Mouse (Mus musculus) inflammation-experienced regulatory T-cells, adult 6 months (primary cell): ENCODE measurements around the gene Prox2. TPM values are rescaled to one million over a fixed set of nuclear protein-coding genes. Genes with fewer than 3 reads are reported as not detected.
"Not testable (repeated sequence)": the region's sequence is repeated elsewhere in the genome, so short reads cannot be mapped to it uniquely, and the experiment has no call there.

Source experiments
- ATAC-seq: one replicate; pipeline ENCODE4 v1.8.0; 2017
- polyA plus RNA-seq, 3 experiments: library from polyadenylated mRNA; unstranded; fragments of 100-300 nt; shearing (Covaris generic); gene quantifications; one replicate each; pipeline ENCODE4 v1.2.1; 2017

Prox2 gene
- polyA plus RNA-seq, result 1 to 10 TPM; 2.1 to 4.4 (median 2.7) TPM

DNA sequence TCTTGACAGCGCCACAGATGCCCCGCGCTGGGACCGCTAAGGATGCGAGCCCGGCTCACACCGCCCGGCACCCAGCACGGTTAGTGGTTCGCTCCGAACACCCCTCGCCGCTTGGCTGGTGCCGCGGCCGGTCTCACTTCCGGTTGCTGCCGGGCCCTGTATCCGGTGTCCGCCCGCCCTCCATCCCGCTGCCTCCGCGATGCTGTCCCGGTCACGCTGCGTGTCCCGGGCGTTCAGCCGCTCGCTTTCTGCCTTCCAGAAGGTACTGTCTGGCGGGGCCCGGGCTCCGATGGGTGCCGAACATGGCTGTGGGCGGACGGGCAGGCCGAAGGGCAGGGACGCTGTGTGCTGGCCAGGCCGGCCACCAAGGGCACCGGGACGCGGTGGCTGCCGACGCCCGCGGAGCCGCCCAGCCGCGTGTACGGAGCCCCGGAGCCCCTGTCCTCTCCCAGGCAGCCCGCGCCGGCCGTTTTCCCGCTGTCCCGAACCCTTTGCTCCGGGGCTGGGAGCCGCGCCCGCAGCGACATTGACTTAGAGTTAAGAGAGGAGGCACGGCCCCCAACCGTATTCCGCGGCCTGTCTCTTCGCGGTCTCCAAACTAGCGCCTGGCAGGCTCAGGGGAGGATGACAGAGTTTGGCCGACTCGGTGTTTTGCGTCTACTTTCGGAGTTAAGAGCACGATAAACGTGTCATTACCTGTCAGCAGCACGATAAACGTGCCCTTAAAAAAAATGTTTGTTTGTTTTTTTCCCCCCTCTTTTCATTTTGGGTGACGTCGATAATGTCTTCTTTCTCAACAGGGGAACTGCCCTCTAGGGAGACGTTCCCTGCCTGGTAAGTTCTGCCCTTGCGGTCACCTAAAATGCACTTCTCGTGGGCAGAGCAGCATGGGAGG, at the start of gene Prox2, which contains the start of gene Dlst:
Gene Prox2, minus strand, starts transcription at position 62 of the 895 bp plus-strand sequence.
Gene Dlst, plus strand, starts transcription at position 136 of the 895 bp plus-strand sequence.
- peak; percentile 89 for ATAC-seq

- no peak for ATAC-seq
Observed at GRCm38 (mm10) chr12:85159592-85159991, 49.0 kb upstream of the Prox2 start.

- no peak for ATAC-seq
Observed at GRCm38 (mm10) chr12:85158801-85159200, 48.2 kb upstream of the Prox2 start.

DNA sequence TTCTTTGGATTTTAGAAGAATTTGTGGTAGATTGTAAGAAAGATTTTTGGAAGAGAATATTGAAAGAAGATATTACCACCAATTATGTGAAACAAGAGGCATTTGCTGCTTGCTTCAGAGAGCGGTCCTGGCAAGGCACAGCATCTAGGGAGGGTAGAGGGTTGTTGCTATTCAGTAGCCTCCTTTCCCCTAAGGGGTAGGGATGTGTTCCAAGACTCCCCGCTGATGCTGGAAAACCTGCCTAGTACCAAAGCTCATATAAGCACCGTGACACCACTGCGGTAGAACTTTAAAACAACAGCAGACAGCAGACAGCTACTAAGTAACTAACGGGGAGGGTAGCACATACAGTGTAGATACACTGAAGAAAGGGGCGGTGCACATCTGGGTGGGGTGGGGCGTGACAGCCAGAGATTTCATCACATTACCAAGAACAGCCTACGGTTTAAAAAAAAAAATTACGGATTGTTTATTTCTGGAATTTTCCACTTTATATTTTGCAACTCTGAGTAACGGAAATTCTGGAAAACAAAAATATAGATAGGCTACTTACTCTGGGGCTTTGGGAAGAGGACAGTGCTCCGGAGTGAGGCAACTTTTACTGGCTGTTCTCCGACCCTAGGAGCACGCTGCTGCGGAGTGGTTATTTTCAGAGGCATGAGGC, 47.4 kb upstream of the Prox2 start:
- no peak for ATAC-seq

GRCm38 (mm10) chr12:85156324-85156723, 45.8 kb upstream of the Prox2 start:
- ATAC-seq, result no peak

DNA sequence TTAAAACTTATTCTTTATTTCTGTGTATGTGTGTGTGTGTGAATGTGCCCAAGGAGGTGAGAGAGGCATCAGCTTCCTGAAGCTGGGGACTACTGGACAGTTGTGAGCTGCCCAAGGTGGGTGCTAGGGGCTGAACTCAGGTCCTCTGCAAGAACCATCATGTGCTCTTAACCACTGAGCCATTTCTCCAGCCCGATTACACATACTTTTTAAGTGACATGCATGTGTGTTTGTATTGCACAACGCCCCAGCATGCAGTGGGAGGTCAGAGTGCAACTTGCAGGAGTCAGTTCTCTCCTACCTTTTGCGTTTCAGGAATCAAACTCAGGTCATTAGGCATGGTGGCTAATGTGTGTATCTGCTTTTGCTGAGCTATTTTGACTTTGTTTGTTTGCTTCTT, 42.5 kb upstream of the Prox2 start:
- no peak for ATAC-seq

DNA sequence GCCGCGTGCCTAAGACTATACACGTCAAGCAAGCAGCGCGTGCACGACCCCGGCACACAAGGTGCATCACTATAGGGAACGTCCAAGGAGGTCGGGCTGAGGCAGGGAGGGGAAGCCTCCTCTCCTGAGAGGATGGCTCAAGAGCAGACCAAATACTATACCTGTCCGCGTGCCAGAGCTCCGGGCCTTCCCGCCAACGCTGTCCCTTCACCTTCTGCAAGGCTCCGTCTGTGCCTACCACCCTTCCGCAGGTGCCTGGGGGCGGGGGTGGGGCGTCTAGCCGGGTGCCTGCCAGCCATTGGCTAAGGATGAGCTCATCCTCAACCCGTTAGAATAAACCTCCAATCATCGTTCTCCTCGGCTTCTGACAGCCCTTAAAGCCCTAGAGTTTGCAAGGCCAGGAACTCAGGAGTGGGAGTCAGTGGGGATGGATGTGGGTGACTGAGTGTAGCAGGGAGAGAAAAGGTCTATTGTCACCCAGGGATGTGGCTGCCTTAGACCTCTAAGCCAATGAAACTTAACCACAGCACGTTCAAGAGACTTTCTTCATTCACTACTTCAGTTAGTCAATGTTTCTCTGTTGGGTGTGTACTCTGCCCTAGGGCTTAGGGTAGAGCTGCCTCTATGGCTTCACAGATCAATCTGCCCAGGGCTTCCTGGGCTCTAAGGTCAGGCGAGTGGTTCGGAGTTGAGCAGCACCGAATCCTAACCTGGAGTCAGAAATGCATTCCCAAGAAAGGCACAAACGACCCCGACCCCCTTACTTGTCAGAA, 40.6 kb upstream of the Prox2 start, which contains the start of gene Rps6kl1:
Gene Rps6kl1, minus strand, starts transcription at position 263 of the 773 bp plus-strand sequence.
- peak; percentile 76 for ATAC-seq

GRCm38 (mm10) chr12:85150321-85151001, 39.9 kb upstream of the Prox2 start:
- no peak for ATAC-seq

DNA sequence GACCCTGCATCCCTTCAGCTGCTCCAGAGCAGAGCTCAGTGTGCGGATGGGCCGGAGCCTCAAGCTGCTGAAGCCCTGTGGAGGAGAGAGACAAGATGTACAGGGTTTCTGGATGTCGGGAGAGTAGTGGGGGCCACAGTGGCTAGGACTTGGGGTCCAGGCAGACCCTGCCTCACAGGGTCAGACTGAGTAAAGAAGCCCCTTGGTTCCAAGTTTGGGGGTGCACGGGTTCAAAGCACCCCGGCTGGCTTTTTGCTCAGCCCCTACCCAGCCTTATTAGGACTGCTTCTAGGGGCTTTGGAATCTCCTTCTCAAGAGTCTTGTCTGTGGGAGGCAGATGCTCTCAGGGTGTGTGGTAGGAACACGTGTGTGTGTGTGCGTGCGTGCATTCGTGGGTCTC, 36.3 kb upstream of the Prox2 start:
- ATAC-seq, result no peak

GRCm38 (mm10) chr12:85146355-85146754, 35.8 kb upstream of the Prox2 start:
- ATAC-seq, result no peak

DNA sequence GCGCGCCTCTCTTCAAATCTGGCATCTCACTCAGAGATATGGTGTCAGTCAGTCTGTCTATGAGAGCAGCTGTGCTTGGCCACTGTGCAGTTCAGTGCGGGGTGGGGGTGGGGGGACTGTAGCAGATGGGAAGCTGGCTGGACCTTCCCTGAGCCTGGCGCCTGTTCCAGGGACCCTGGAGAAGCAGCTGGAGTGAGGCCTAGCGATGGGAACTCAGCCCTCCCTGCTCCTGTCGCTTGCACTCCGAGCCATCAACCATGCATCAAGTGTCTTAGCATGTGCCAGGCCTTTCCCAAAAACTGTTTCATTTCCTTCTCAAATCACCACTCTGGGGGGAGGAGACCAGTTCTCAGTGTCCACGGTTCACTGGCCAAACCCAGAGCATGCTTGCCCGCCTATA, 35.1 kb upstream of the Prox2 start:
- no peak for ATAC-seq

GRCm38 (mm10) chr12:85144821-85145220, 34.3 kb upstream of the Prox2 start:
- ATAC-seq, result no peak

- not testable (repeated sequence) for ATAC-seq
Observed at GRCm38 (mm10) chr12:85144276-85144675, 33.7 kb upstream of the Prox2 start.

DNA sequence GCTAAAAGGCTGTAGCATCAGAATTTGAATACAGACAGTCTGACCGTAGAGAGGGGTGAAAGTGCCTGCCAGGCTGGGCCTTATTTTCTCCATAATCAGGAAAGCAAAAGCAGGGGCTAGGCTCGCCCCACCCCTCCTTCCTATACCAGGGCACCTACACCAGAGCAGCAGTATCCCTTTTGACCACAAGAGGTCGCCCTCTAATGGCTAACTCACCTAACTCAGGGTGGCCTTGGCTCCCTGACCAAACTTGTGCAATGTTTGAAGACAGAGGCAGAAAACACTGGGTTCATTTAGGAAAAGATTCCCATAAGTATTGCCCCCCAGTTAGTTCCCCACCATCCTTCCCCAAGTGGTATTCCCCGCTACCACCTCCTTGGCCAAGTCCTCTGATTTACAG, 32.2 kb upstream of the Prox2 start:
- peak; percentile 70 for ATAC-seq

DNA sequence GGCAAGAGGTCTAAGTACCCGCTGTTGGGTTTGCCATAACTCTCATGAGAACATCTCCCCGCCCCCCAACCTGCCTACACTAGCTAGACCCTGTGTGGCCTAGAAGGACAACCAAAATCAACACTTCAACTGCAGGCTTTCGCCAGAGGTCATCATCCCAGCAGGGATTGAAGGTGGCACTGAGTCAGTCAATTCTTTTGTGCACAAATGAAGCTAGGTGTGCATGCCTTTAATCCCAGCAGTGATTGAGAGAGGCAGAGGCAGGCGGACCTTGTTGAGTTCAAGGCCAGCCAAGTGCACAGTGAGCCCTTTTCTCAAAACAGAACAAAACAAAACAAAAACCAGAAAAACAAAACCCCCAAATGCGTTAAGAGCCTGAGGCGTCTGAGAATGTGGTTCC, 30.5 kb upstream of the Prox2 start:
- ATAC-seq, result no peak

DNA sequence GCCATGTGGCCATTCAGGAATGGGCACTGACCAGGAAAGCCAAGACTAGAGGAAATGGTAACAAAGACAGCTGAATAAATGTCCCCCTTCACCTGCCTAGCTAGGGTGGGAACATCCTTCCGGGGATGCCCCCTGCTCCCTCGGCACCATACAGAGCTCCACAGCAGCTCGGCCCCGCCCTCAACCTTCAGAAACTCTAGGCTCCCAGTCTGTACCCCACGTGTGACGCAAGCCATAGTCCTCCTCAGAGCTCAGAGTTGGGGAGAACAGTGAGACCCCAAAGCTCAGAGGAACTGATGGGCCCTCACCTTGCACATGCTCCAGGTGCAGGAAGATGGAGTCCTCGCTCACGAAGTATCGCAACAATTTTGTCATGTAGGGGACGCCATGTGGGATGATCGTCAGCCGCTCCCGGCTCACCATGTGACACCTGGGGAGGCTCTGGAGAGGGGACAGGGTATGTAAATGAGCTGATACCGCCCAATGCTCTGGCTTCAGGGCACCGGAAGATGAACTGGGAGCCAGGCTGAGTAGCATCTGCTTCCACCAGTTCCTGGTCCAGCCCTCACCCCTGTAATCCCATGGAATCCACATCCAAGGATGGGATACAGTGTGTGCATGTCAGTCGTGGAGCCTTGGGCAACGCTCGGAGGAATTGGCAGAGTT, 29.6 kb upstream of the Prox2 start:
- ATAC-seq, result no peak

DNA sequence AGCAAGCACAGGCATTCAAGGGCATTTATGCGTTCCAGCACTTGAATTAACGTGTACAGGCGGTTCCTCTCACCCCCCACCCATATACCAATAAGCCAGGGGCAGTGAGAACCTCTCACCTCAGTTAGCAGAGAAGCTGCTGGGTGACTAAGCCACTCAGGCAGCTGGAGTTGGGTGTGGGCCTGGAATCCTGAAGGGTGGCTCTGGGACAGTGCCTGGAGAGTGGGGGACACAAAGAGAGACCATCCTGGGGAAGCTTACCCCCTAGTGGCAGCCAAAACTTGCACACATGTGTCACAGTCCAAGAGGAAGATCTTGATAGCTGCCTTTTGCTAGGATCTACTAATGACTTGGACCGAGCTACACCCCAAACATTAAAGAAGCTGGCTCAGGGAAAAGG, 26.1 kb upstream of the Prox2 start:
- no peak for ATAC-seq

DNA sequence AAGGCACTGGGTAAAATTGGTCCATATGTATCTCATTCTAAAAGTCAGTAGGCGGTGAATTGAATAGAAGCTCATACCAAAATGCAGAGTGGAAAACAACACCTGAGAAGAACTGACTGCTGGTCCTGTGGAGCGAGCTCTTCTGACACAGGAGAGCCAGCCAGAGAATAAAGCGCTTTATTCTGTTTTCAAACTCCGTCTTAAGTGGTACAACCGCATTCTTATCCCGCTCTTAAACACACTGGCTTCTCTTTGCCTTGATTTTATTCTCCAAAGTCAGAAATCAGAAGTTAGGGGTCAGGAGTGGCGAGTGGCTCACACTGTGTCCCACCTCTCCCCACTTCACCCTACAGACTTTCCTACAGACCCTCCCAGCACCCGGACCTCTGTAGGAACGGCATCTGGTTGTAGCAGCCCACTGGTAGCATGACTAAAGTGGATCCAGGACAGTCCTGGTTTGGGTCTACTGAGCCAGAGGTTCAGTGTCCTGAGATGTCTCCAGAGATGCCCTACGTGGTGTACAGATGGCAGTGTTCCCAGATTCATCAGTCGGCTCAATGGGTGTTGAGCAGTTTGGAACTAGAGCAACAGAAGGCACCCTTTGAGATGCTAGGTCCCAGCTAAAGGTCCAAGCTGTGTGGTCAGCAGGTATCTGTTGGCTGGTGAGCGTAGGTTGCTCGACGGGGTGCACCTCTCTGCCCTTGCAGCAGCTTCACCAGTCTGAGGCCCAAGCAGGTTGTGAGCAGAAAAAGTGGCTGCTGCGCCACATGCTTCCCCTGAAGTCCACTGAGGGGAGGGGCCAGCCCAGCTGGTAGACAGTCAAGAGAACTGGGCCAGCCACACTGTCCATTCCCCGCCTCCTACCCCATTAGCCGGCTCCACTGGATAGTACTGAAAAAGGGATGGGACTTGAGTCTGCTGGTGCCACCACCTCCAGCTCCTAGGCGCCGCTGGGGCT, 25.2 kb upstream of the Prox2 start:
- ATAC-seq, result no peak

DNA sequence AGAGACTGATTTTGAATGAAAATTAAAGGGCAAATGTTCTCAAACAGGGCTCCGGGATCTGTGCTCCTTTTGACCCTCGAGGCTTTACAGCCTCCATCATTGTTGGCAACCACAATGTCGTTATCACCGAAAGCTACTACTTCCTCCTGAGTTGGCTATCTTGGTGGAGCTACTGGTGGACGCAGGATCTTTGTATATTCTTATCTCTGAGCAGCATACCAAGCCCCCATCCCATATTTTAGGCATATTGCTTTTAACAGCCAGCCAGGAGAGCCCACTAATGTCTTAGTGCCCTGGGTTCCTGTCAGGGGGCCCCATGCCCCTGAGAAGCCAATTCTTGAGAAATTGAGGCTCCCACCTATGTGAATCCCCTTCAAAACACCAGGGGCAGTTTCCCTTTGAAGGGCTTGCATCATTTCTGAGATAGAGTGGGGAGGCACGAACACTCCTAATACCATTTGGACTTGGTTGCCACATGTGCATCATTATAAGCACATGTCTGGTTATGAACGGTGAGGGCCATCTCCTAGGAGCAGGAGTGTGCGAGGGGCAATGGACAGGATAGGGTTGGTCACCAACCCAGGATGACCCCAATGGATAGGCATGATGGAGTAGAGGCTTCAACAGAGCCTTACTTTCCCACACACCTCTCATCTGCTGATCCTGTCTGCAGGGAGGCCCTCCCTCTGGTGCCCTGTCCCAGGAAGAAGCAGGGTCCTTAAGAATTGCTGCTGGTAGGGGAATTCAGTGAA, 23.7 kb upstream of the Prox2 start:
- ATAC-seq, result no peak

DNA sequence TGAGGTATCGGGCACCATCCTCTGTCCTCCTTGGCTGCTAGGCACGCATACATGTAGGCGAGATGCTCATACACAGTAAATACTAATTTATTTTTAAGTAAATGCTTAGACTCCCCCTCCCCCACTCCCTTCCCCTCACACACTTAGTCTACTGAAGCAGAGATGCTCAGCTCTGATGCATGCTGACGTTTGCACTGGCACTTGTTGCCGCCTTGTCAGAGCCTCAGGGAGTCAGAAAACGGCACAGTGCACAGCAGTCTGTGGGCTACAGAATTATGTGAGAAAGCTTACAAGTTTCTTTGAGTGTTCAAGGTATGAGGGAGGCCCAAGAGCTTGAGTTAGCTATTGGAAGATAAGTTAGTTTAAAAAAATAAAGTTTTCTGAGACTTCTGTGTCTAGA, 20.8 kb upstream of the Prox2 start:
- no peak for ATAC-seq
